Mouse (Mus musculus) macrophage (primary cell): ENCODE results near the gene Phb2. TPM values are rescaled to one million over a fixed set of nuclear protein-coding genes. Genes with fewer than 3 reads are reported as not detected.

Experiments
- H3K27ac ChIP-seq: fragments of 350-480 bp; formaldehyde crosslinking; 2 replicates; pipeline ENCODE4 v1.9.0; 2021
- H3K36me3 ChIP-seq: fragments of 350-480 bp; formaldehyde crosslinking; 2 replicates; pipeline ENCODE4 v1.9.0; 2021; ENCODE audit errors: inconsistent target
- H3K4me3 ChIP-seq: fragments of 350-480 bp; formaldehyde crosslinking; 2 replicates; pipeline ENCODE4 v1.9.0; 2021; ENCODE audit errors: inconsistent target
- H3K79me2 ChIP-seq: fragments of 350-480 bp; formaldehyde crosslinking; 2 replicates; pipeline ENCODE4 v1.9.0; 2021; ENCODE audit errors: inconsistent target
- WGBS: methylation state at CpG from one replicate; pipeline ENCODE4 v1.1.7; 2026; ENCODE audit warnings: inconsistent platforms; ENCODE audit not compliant: missing documents; 5-methylcytosine and 5-hydroxymethylcytosine counted together
- polyA plus RNA-seq: library from polyadenylated mRNA; stranded (reverse); fragments of 250-400 nt; gene quantifications from 3 replicates; pipeline ENCODE4 v1.2.4, GENCODE M21; 2018; ENCODE audit warnings: inconsistent platforms
- total RNA-seq, 78 experiments: library from RNA; depleted of rRNA; stranded (reverse); fragments of 250-400 nt; gene quantifications; 1 replicate in 9 of 78; 2 replicates in 24 of 78; 3 replicates in 43 of 78; 4 replicates in 2 of 78; pipeline ENCODE4 v1.2.4; 2018; ENCODE audit warnings: inconsistent platforms in 56 of 78

Phb2 gene
- total RNA-seq (2018; cell fraction: chromatin; rRNA removed), result 100 to 1,000 TPM in 1 of 26 experiments, 10 to 100 TPM in 25; 11.3 to 119 (median 57.5) TPM
- total RNA-seq (2018; cell fraction: cytosol; rRNA removed), result 100 to 1,000 TPM in 18 of 26 experiments, 10 to 100 TPM in 8; 83.7 to 131 (median 112) TPM
- 100 to 1,000 TPM in 1 of 26 experiments, 10 to 100 TPM in 25; 24.0 to 112 (median 50.6) TPM for total RNA-seq (2018; cell fraction: nucleus; rRNA removed)
- 84.2 to 177 TPM (median 93.5 TPM) in 3 replicates for polyA plus RNA-seq

- H3K36me3 ChIP-seq, result peaks cover 30% of the 10 kb centered on the region
- H3K4me3 ChIP-seq, result peak within 1 kb of the TSS; percentile 100
- H3K79me2 ChIP-seq, result peaks cover 73% of the 10 kb centered on the region
- under 1% methylated on average over 76 of the region's 76 CpGs for WGBS
- H3K27ac ChIP-seq, result peak within 1 kb of the TSS; percentile 77
These were observed at the start of gene Phb2, which contains the start of gene Emg1 for GRCm38 (mm10) chr6:124711824-124712782. Phb2 (plus strand) TSS chr6:124712336. Emg1 (minus strand) TSS chr6:124712178.

- Histone ChIP-seq H3K36me3 (no peaks in the 10 kb centered on the region), H3K4me3 (peak within 1 kb of the TSS; percentile 90), H3K27ac (peak within 1 kb of the TSS; percentile 91), H3K79me2 (peaks cover 44% of the 10 kb centered on the region)
- WGBS, result under 1% methylated on average over 78 of the region's 87 CpGs
These were observed 49.4 kb upstream of the Phb2 start, which contains the start of gene Lpcat3 for GRCm38 (mm10) chr6:124662477-124663423. Lpcat3 (plus strand) TSS chr6:124663027.

GRCm38 (mm10) chr6:124663424-124663795, 48.7 kb upstream of the Phb2 start:
- H3K79me2 ChIP-seq, result peaks cover 48% of the 10 kb centered on the region
- WGBS, result 18% methylated on average over 12 of the region's 13 CpGs
- H3K36me3 ChIP-seq, result no peaks in the 10 kb centered on the region
- H3K4me3 ChIP-seq, result peak overlapping the region; percentile 90
- peak overlapping the region; percentile 71 for H3K27ac ChIP-seq

- Histone ChIP-seq H3K4me3 (peak overlapping the region; percentile 90; the same call in 1 of the 2 replicates), H3K79me2 (peaks cover 57% of the 10 kb centered on the region), H3K27ac (no peak overlapping the region), H3K36me3 (no peaks in the 10 kb centered on the region)
- WGBS, result 92% methylated on average over 7 of the region's 7 CpGs
These were observed 47.9 kb upstream of the Phb2 start for GRCm38 (mm10) chr6:124664256-124664655.

- H3K36me3 ChIP-seq, result no peaks in the 10 kb centered on the region
- H3K4me3 ChIP-seq, result no peak overlapping the region
- WGBS, result 98% methylated on average over 10 of the region's 10 CpGs
- H3K79me2 ChIP-seq, result peaks cover 63% of the 10 kb centered on the region
- H3K27ac ChIP-seq, result no peak overlapping the region
These were observed 47.1 kb upstream of the Phb2 start for GRCm38 (mm10) chr6:124665011-124665410.

GRCm38 (mm10) chr6:124669234-124669859, 42.8 kb upstream of the Phb2 start:
- H3K36me3 ChIP-seq, result no peaks in the 10 kb centered on the region
- H3K27ac ChIP-seq, result no peak overlapping the region
- 83% methylated on average over 8 of the region's 11 CpGs for WGBS
- H3K4me3 ChIP-seq, result no peak overlapping the region
- peaks cover 82% of the 10 kb centered on the region for H3K79me2 ChIP-seq

GRCm38 (mm10) chr6:124670281-124670900, 41.7 kb upstream of the Phb2 start:
- peaks cover 79% of the 10 kb centered on the region for H3K79me2 ChIP-seq
- 0 out of 2 replicates have a peak overlapping the region, but pooled peaks have one; percentile 0 for H3K27ac ChIP-seq
- WGBS, result 96% methylated on average over 7 of the region's 7 CpGs
- H3K36me3 ChIP-seq, result no peaks in the 10 kb centered on the region
- no peak overlapping the region for H3K4me3 ChIP-seq

- no peak overlapping the region for H3K27ac ChIP-seq
- H3K4me3 ChIP-seq, result no peak overlapping the region
- H3K36me3 ChIP-seq, result no peaks in the 10 kb centered on the region
- H3K79me2 ChIP-seq, result peaks cover 70% of the 10 kb centered on the region
- 83% methylated on average over 5 of the region's 6 CpGs for WGBS
These were observed 40.0 kb upstream of the Phb2 start for GRCm38 (mm10) chr6:124672100-124672499.

- H3K79me2 ChIP-seq, result peaks cover 71% of the 10 kb centered on the region; the same call in 1 of the 2 replicates
- H3K36me3 ChIP-seq, result no peaks in the 10 kb centered on the region
- WGBS, result 96% methylated on average over 9 of the region's 9 CpGs
- H3K27ac ChIP-seq, result no peak overlapping the region
- H3K4me3 ChIP-seq, result no peak overlapping the region
These were observed 38.5 kb upstream of the Phb2 start for GRCm38 (mm10) chr6:124673619-124674018.

- H3K27ac ChIP-seq, result no peak overlapping the region
- H3K4me3 ChIP-seq, result no peak overlapping the region
- 96% methylated on average over 7 of the region's 7 CpGs for WGBS
- no peaks in the 10 kb centered on the region for H3K36me3 ChIP-seq
- peaks cover 71% of the 10 kb centered on the region; the same call in 1 of the 2 replicates for H3K79me2 ChIP-seq
These were observed 37.5 kb upstream of the Phb2 start for GRCm38 (mm10) chr6:124674591-124674990.

GRCm38 (mm10) chr6:124676171-124676570, 36.0 kb upstream of the Phb2 start:
- Histone ChIP-seq H3K36me3 (no peaks in the 10 kb centered on the region), H3K4me3 (no peak overlapping the region), H3K79me2 (peaks cover 67% of the 10 kb centered on the region; the same call in 1 of the 2 replicates), H3K27ac (no peak overlapping the region)
- WGBS, result 89% methylated on average over 6 of the region's 6 CpGs

- no peaks in the 10 kb centered on the region for H3K36me3 ChIP-seq
- 94% methylated on average over 7 of the region's 7 CpGs for WGBS
- H3K4me3 ChIP-seq, result no peak overlapping the region
- peaks cover 49% of the 10 kb centered on the region; the same call in 1 of the 2 replicates for H3K79me2 ChIP-seq
- no peak overlapping the region for H3K27ac ChIP-seq
These were observed 33.4 kb upstream of the Phb2 start for GRCm38 (mm10) chr6:124678769-124679168.

GRCm38 (mm10) chr6:124679486-124679885, 32.6 kb upstream of the Phb2 start:
- H3K27ac ChIP-seq, result no peak overlapping the region
- H3K36me3 ChIP-seq, result no peaks in the 10 kb centered on the region
- WGBS, result 88% methylated on average over 3 of the region's 3 CpGs
- H3K4me3 ChIP-seq, result no peak overlapping the region
- H3K79me2 ChIP-seq, result peaks cover 44% of the 10 kb centered on the region; the same call in 1 of the 2 replicates
